ENCODE assay signal across 25 mouse cellular contexts in the genomic region with DNA sequence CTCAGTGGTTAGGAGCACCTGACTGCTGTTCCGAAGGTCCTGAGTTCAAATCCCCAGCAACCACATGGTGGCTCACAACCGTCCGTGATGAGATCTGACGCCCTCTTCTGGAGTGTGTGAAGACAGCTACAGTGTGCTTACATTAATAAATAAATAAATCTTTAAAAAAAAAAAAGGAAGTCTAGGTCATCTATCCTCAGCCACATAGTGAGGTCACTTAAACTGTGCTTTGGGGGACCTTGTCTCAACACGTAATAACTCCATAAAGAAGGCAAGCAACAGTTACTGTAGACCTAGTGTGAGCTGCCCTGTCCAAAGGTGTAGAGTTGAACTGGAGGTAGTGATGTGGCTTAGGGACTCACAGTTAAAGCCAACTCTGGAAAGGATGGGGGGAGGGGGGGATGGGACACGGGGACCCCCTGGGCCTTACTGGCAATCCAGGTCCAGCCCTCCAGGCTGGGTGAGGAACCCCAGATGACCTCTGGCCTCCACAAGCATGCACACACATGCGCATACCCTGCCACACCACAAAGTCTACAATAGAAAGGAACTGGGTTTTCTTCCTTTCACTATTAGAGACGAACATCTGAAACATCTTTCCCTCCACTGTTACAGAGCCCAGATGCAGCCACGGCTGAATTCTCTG. TPM values are rescaled to one million over a fixed set of nuclear protein-coding genes. Genes with fewer than 3 reads are reported as not detected.
DNase-seq lines count a peak whose midpoint lies in the region; ATAC-seq and TF ChIP-seq lines count a peak whose summit lies in the region.
"Had no signal": no experiment of that assay in that cellular context is flagged by ENCODE, and none has a peak within 500 bp of the region (broad histone marks: within the 10 kb centered on the region; RNA-seq: fewer than 3 reads in every experiment).

No protein-coding gene starts in this region.

- H3K4me2 ChIP-seq in embryonic facial prominence, embryonic 13.5 days, result no peak overlapping the region
- no peak overlapping the region for H3K4me2 ChIP-seq in intestine, postnatal 0 days (replicated peaks; ENCODE audit: low read depth)
- no peak overlapping the region for H3K4me2 ChIP-seq in intestine, embryonic 15.5 days (replicated peaks)
- H3K4me2 ChIP-seq: hindbrain, embryonic 13.5 days; lung, embryonic 15.5 days; midbrain, embryonic 12.5 days; neural tube, embryonic 12.5 days had no signal

- no peak overlapping the region for H3K27ac ChIP-seq in embryonic facial prominence, embryonic 13.5 days
- H3K27ac ChIP-seq in embryonic facial prominence, embryonic 10.5 days (replicated peaks), result no peak overlapping the region
- H3K27ac ChIP-seq in intestine, postnatal 0 days (ENCODE audit: low read depth, low read length), result no peak overlapping the region
- no peak overlapping the region for H3K27ac ChIP-seq in intestine, embryonic 15.5 days
- H3K27ac ChIP-seq: hindbrain, embryonic 13.5 days; lung, embryonic 15.5 days; midbrain, embryonic 12.5 days; neural tube, embryonic 12.5 days had no signal

- no peak for DNase-seq in embryonic facial prominence, embryonic 10.5 days (ENCODE audit: low spot score)
- DNase-seq in lung, postnatal 14 days, result no peak
- DNase-seq: adrenal gland, postnatal 14 days; cerebellum, adult 8-10 months; cerebellum, postnatal 25 days; heart, postnatal 14 days; kidney, adult 2 months; layer of hippocampus, postnatal 36 days; left cerebral cortex, postnatal 4 days; lung, postnatal 36 days; right cerebral cortex, adult 18-20 months; spleen, adult 18-20 months; thymus, postnatal 14 days had no signal

- H3K9ac ChIP-seq in embryonic facial prominence, embryonic 13.5 days, result 0 out of 2 replicates have a peak overlapping the region, but pooled peaks have one; percentile 32
- H3K9ac ChIP-seq in intestine, postnatal 0 days (ENCODE audit: low read depth, low read length), result no peak overlapping the region
- H3K9ac ChIP-seq in intestine, embryonic 15.5 days, result no peak overlapping the region
- H3K9ac ChIP-seq: hindbrain, embryonic 13.5 days; lung, embryonic 15.5 days had no signal

- H3K4me1 ChIP-seq in embryonic facial prominence, embryonic 13.5 days, result no peaks in the 10 kb centered on the region
- H3K4me1 ChIP-seq in embryonic facial prominence, embryonic 10.5 days, result no peaks in the 10 kb centered on the region
- no peaks in the 10 kb centered on the region for H3K4me1 ChIP-seq in intestine, postnatal 0 days (replicated peaks; ENCODE audit: control insufficient read depth, insufficient read depth, low read length)
- no peaks in the 10 kb centered on the region for H3K4me1 ChIP-seq in intestine, embryonic 15.5 days (replicated peaks)
- peaks cover 29% of the 10 kb centered on the region for H3K4me1 ChIP-seq in E14TG2a.4 (replicated peaks; ENCODE audit: low read depth, low read length)
- H3K4me1 ChIP-seq: hindbrain, embryonic 13.5 days; midbrain, embryonic 12.5 days; neural tube, embryonic 12.5 days had no signal

- H3K27me3 ChIP-seq in embryonic facial prominence, embryonic 13.5 days, result no peaks in the 10 kb centered on the region
- no peaks in the 10 kb centered on the region for H3K27me3 ChIP-seq in embryonic facial prominence, embryonic 10.5 days (replicated peaks; ENCODE audit: low read depth, poor library complexity, severe bottlenecking)
- H3K27me3 ChIP-seq in intestine, postnatal 0 days (replicated peaks; ENCODE audit: control insufficient read depth, insufficient read depth, low read length), result no peaks in the 10 kb centered on the region
- H3K27me3 ChIP-seq in intestine, embryonic 15.5 days (replicated peaks), result no peaks in the 10 kb centered on the region
- H3K27me3 ChIP-seq in E14TG2a.4 (ENCODE audit: insufficient read depth, low read length), result no peaks in the 10 kb centered on the region
- H3K27me3 ChIP-seq: hindbrain, embryonic 13.5 days; lung, embryonic 15.5 days; midbrain, embryonic 12.5 days; neural tube, embryonic 12.5 days had no signal

- ATAC-seq in embryonic facial prominence, embryonic 13.5 days (ENCODE audit: insufficient number of reproducible peaks, insufficient read depth, low FRiP score, low TSS enrichment, low read depth), result 0 out of 2 replicates have a peak, but pooled peaks have one; percentile 26
- no peak for ATAC-seq in intestine, postnatal 0 days
- ATAC-seq in intestine, embryonic 15.5 days, result no peak
- peak; percentile 65 for ATAC-seq in granulocyte monocyte progenitor cell, adult 5-6 weeks (replicated peaks; ENCODE audit: poor library complexity, severe bottlenecking)
- ATAC-seq: forebrain, embryonic 16.5 days; inflammation-experienced regulatory T-cells, adult 6 months had no signal

- H3K9me3 ChIP-seq in embryonic facial prominence, embryonic 13.5 days, result no peaks in the 10 kb centered on the region
- H3K9me3 ChIP-seq in embryonic facial prominence, embryonic 10.5 days, result no peaks in the 10 kb centered on the region
- no peaks in the 10 kb centered on the region for H3K9me3 ChIP-seq in intestine, postnatal 0 days (ENCODE audit: control insufficient read depth)
- no peaks in the 10 kb centered on the region for H3K9me3 ChIP-seq in intestine, embryonic 15.5 days
- 0 out of 2 replicates have a peak, but pooled peaks cover 3% of the 10 kb centered on the region for H3K9me3 ChIP-seq in E14TG2a.4 (ENCODE audit: low read length)
- H3K9me3 ChIP-seq: hindbrain, embryonic 13.5 days; lung, embryonic 15.5 days; midbrain, embryonic 12.5 days; neural tube, embryonic 12.5 days had no signal

- TF ChIP-seq CTCF in intestine, postnatal 0 days (IDR thresholded peaks at IDR 0.05; ENCODE audit: low read depth), result peak; percentile 17; the same call in 1 of the 2 replicates
- no peak for TF ChIP-seq CTCF in E14TG2a.4 (conservative IDR thresholded peaks at IDR 0.05; ENCODE audit: low read length)

- WGBS in embryonic facial prominence, embryonic 13.5 days, result 75% methylated on average over 9 of the region's 9 CpGs
- 80% methylated on average over 9 of the region's 9 CpGs for WGBS in embryonic facial prominence, embryonic 10.5 days
- 73% methylated on average over 9 of the region's 9 CpGs for WGBS in intestine, postnatal 0 days
- whole genome bisulfite sequencing in intestine, embryonic 15.5 days, result 74% methylated on average over 9 of the region's 9 CpGs

- no peaks in the 10 kb centered on the region for H3K36me3 ChIP-seq in embryonic facial prominence, embryonic 13.5 days
- no peaks in the 10 kb centered on the region for H3K36me3 ChIP-seq in embryonic facial prominence, embryonic 10.5 days (replicated peaks)
- no peaks in the 10 kb centered on the region for H3K36me3 ChIP-seq in intestine, postnatal 0 days (ENCODE audit: control insufficient read depth, insufficient read depth)
- H3K36me3 ChIP-seq in intestine, embryonic 15.5 days, result no peaks in the 10 kb centered on the region
- H3K36me3 ChIP-seq in E14TG2a.4 (ENCODE audit: insufficient read depth, low read length), result no peaks in the 10 kb centered on the region
- H3K36me3 ChIP-seq: hindbrain, embryonic 13.5 days; lung, embryonic 15.5 days; midbrain, embryonic 12.5 days; neural tube, embryonic 12.5 days had no signal

- H3K4me3 ChIP-seq in embryonic facial prominence, embryonic 13.5 days, result no peak overlapping the region
- no peak overlapping the region for H3K4me3 ChIP-seq in embryonic facial prominence, embryonic 10.5 days
- H3K4me3 ChIP-seq in intestine, postnatal 0 days (ENCODE audit: low read depth, low read length), result no peak overlapping the region
- H3K4me3 ChIP-seq in intestine, embryonic 15.5 days (replicated peaks), result no peak overlapping the region
- H3K4me3 ChIP-seq in E14TG2a.4 (replicated peaks; ENCODE audit: low read length), result peak overlapping the region; percentile 50
- H3K4me3 ChIP-seq: hindbrain, embryonic 13.5 days; lung, embryonic 15.5 days; midbrain, embryonic 12.5 days; myocyte; neural tube, embryonic 12.5 days had no signal

RNA-seq across cellular contexts. Expression of a gene that starts 6.3 kb away (rescaled TPM):
- 73.0 and 75.3 TPM in 2 replicates for polyA plus RNA-seq in embryonic facial prominence, embryonic 13.5 days (2015; fragmentation: Nextera tagmentation; extraction: Ambion mirVana)
- polyA plus RNA-seq in embryonic facial prominence, embryonic 10.5 days (2016; fragmentation: Nextera tagmentation; extraction: Ambion mirVana), result 72.0 and 74.9 TPM in 2 replicates
- polyA plus RNA-seq in intestine, postnatal 0 days (2015; fragmentation: Nextera tagmentation; extraction: Ambion mirVana), result 43.8 and 48.8 TPM in 2 replicates
- 60.6 and 60.9 TPM in 2 replicates for polyA plus RNA-seq in intestine, embryonic 15.5 days (2015; fragmentation: Nextera tagmentation; extraction: Ambion mirVana)
- total RNA-seq in granulocyte monocyte progenitor cell, adult 5-6 weeks (2014; fragmentation: Nextera tagmentation), result 40.9 and 47.7 TPM in 2 replicates
- total RNA-seq in granulocyte monocyte progenitor cell, adult 5-6 weeks (2017), result 22.8 and 23.3 TPM in 2 replicates

RNA-seq across cellular contexts. Expression of a gene that starts 36.8 kb away (rescaled TPM):
- polyA plus RNA-seq in embryonic facial prominence, embryonic 13.5 days (2015; fragmentation: Nextera tagmentation; extraction: Ambion mirVana), result 44.4 and 47.8 TPM in 2 replicates
- polyA plus RNA-seq in embryonic facial prominence, embryonic 10.5 days (2016; fragmentation: Nextera tagmentation; extraction: Ambion mirVana), result 3.4 and 3.5 TPM in 2 replicates
- 11.9 and 15.6 TPM in 2 replicates for polyA plus RNA-seq in intestine, postnatal 0 days (2015; fragmentation: Nextera tagmentation; extraction: Ambion mirVana)
- 20.7 and 21.7 TPM in 2 replicates for polyA plus RNA-seq in intestine, embryonic 15.5 days (2015; fragmentation: Nextera tagmentation; extraction: Ambion mirVana)
- total RNA-seq in granulocyte monocyte progenitor cell, adult 5-6 weeks (2014; fragmentation: Nextera tagmentation), result 1.8 and 16.0 TPM in 2 replicates
- total RNA-seq in granulocyte monocyte progenitor cell, adult 5-6 weeks (2017), result 3.7 and 3.9 TPM in 2 replicates

RNA-seq across cellular contexts. Expression of a gene that starts 48.1 kb away (rescaled TPM):
- polyA plus RNA-seq in embryonic facial prominence, embryonic 13.5 days (2015; fragmentation: Nextera tagmentation; extraction: Ambion mirVana), result 115 and 126 TPM in 2 replicates
- polyA plus RNA-seq in embryonic facial prominence, embryonic 10.5 days (2016; fragmentation: Nextera tagmentation; extraction: Ambion mirVana), result 147 and 151 TPM in 2 replicates
- 48.5 and 48.9 TPM in 2 replicates for polyA plus RNA-seq in intestine, postnatal 0 days (2015; fragmentation: Nextera tagmentation; extraction: Ambion mirVana)
- polyA plus RNA-seq in intestine, embryonic 15.5 days (2015; fragmentation: Nextera tagmentation; extraction: Ambion mirVana), result 68.7 and 69.6 TPM in 2 replicates
- total RNA-seq in granulocyte monocyte progenitor cell, adult 5-6 weeks (2014; fragmentation: Nextera tagmentation), result 37.4 and 41.7 TPM in 2 replicates
- 20.9 and 31.8 TPM in 2 replicates for total RNA-seq in granulocyte monocyte progenitor cell, adult 5-6 weeks (2017)

RNA-seq across cellular contexts. Expression of a gene that starts 51.4 kb away (rescaled TPM):
- 9.9 and 14.0 TPM in 2 replicates for polyA plus RNA-seq in embryonic facial prominence, embryonic 13.5 days (2015; fragmentation: Nextera tagmentation; extraction: Ambion mirVana)
- polyA plus RNA-seq in embryonic facial prominence, embryonic 10.5 days (2016; fragmentation: Nextera tagmentation; extraction: Ambion mirVana), result 7.9 and 8.0 TPM in 2 replicates
- 49.8 and 51.0 TPM in 2 replicates for polyA plus RNA-seq in intestine, postnatal 0 days (2015; fragmentation: Nextera tagmentation; extraction: Ambion mirVana)
- polyA plus RNA-seq in intestine, embryonic 15.5 days (2015; fragmentation: Nextera tagmentation; extraction: Ambion mirVana), result 38.6 and 40.1 TPM in 2 replicates
- 23.2 and 29.5 TPM in 2 replicates for total RNA-seq in granulocyte monocyte progenitor cell, adult 5-6 weeks (2014; fragmentation: Nextera tagmentation)
- total RNA-seq in granulocyte monocyte progenitor cell, adult 5-6 weeks (2017), result 30.6 and 41.6 TPM in 2 replicates

Comparison
In these comparisons a context has a peak if more than half of its experiments do, and no peak if none do; other contexts are left out.
1. ATAC-seq: peak in embryonic facial prominence, embryonic 13.5 days (single experiment) and granulocyte monocyte progenitor cell, adult 5-6 weeks (single experiment); none in intestine, postnatal 0 days (single experiment) and intestine, embryonic 15.5 days (single experiment).